Mouse (Mus musculus) stomach, embryonic 16.5 days (tissue): Measurements from ENCODE around the gene Tnip1. TPM values are rescaled to one million over a fixed set of nuclear protein-coding genes. Genes with fewer than 3 reads are reported as not detected.
A peak's percentile ranks its signal among the peaks of the same experiment; 100 is the strongest.

Experiments used
- ATAC-seq: fragments of 200-750 bp; cut with Nextera tagmentation; 2 replicates; pipeline ENCODE4 v1.8.0; 2017; ENCODE audit warnings: moderate number of reproducible peaks, moderate TSS enrichment; ENCODE audit not compliant: insufficient read depth, low FRiP score
- H3K27ac ChIP-seq: fragments of 300-500 bp; sonication (generic); 2 replicates; pipeline ENCODE4 v1.5.1; 2014; ENCODE audit warnings: low read length
- H3K27me3 ChIP-seq: fragments of 300-500 bp; sonication (generic); 2 replicates; pipeline ENCODE4 v1.6.1; 2014; ENCODE audit warnings: low read length, control low read depth, mixed read lengths; ENCODE audit not compliant: control insufficient read depth, insufficient read depth
- H3K36me3 ChIP-seq: fragments of 300-500 bp; sonication (generic); 2 replicates; pipeline ENCODE4 v1.6.1; 2014; ENCODE audit warnings: low read length; ENCODE audit not compliant: control insufficient read depth, insufficient read depth
- H3K4me1 ChIP-seq: fragments of 300-500 bp; sonication (generic); 2 replicates; pipeline ENCODE4 v1.6.1; 2014; ENCODE audit warnings: low read length, control low read depth, mixed read lengths; ENCODE audit not compliant: control insufficient read depth, insufficient read depth
- H3K4me2 ChIP-seq: fragments of 300-500 bp; sonication (generic); 2 replicates; pipeline ENCODE4 v1.6.1; 2014; ENCODE audit warnings: low read depth, low read length, mixed read lengths
- H3K4me3 ChIP-seq: fragments of 300-500 bp; sonication (generic); replicated peaks from 2 replicates; pipeline ENCODE4 v1.5.1; 2014; ENCODE audit warnings: mild to moderate bottlenecking, low read length
- H3K9ac ChIP-seq: fragments of 300-500 bp; sonication (generic); 2 replicates; pipeline ENCODE4 v1.6.1; 2014; ENCODE audit warnings: low read length
- H3K9me3 ChIP-seq: fragments of 300-500 bp; sonication (generic); replicated peaks from 2 replicates; pipeline ENCODE4 v1.6.1; 2016; ENCODE audit warnings: low read length, control low read depth; ENCODE audit not compliant: control insufficient read depth
- WGBS: fragments of 180-500 bp; shearing (Covaris S2); extraction: QIAGEN DNeasy Blood & Tissue Kit; methylation state at CpG from one replicate; pipeline ENCODE4 v1.1.7; 2014; 5-methylcytosine and 5-hydroxymethylcytosine counted together
- polyA plus RNA-seq: library from polyadenylated mRNA; unstranded; fragments of >200 nt; fragmentation: Nextera tagmentation; extraction: Ambion mirVana; gene quantifications from 2 replicates; pipeline ENCODE4 v1.2.1, GENCODE M21; 2015

Tnip1 gene
- polyA plus RNA-seq, 1 experiment from 2014 or later, result 23.1 TPM

DNA sequence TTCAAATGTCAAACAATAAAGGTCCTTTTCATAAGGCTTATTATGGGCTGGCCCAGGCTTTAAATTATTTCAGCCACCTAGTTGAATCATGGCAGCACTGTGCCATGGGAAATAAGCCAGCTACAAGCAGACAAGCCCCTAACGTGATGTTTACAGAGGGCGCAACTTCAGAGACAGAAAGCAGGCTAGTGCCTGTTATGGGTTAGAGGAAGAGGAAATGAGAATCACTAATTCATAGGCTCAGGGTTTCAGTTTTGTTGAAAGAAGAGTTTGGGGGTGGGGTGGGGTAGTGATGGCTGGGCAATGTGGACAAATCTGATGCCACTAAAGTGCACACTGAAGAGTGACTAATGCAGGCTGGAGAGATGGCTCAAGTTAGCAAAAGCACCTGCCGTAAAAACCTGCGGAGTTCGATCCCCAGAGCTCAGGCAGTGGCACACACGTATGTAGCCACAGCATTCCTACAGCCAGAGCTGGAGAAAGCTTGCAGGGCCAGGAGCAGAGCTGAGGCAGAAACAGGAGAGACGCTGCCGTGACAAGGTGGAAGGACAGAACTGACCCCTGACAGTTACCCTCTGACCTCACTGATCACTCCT lies 26.1 kb upstream of the Tnip1 start:
- 62% methylated on average over 8 of the region's 8 CpGs for WGBS
- no peaks in the 10 kb centered on the region for H3K9me3 ChIP-seq
- no peak for ATAC-seq
- no peak overlapping the region for H3K9ac ChIP-seq
- H3K4me2 ChIP-seq, result no peak overlapping the region
- H3K4me1 ChIP-seq, result no peaks in the 10 kb centered on the region
- H3K36me3 ChIP-seq, result peaks cover 11% of the 10 kb centered on the region; the same call in 1 of the 2 replicates
- no peak overlapping the region for H3K27ac ChIP-seq
- no peaks in the 10 kb centered on the region for H3K27me3 ChIP-seq
- H3K4me3 ChIP-seq, result no peak overlapping the region

DNA sequence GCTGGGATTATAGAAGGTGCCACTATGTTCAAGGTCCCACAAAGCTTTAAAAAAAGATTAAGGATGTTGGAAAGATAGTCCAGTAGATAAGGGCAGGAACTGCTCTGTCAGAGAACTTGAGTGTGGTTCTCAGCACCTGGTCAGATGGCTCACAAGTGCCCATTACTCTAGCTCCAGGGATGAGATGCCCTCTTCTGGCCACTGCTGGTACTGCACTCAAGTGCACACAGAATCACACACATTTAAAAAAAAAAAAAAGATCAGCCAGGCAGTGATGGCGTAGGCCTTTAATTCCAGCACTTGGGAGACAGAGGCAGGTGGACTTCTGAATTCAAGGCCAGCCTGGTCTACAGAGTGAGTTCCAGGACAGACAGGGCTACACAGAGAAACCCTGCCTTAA lies 25.3 kb upstream of the Tnip1 start:
- Histone ChIP-seq H3K36me3 (peaks cover 16% of the 10 kb centered on the region; the same call in 1 of the 2 replicates), H3K27me3 (no peaks in the 10 kb centered on the region), H3K4me3 (no peak overlapping the region), H3K4me2 (no peak overlapping the region), H3K9ac (no peak overlapping the region), H3K27ac (no peak overlapping the region), H3K9me3 (no peaks in the 10 kb centered on the region), H3K4me1 (no peaks in the 10 kb centered on the region)
- no peak for ATAC-seq
- 85% methylated on average over 1 of the region's 1 CpGs for WGBS

DNA sequence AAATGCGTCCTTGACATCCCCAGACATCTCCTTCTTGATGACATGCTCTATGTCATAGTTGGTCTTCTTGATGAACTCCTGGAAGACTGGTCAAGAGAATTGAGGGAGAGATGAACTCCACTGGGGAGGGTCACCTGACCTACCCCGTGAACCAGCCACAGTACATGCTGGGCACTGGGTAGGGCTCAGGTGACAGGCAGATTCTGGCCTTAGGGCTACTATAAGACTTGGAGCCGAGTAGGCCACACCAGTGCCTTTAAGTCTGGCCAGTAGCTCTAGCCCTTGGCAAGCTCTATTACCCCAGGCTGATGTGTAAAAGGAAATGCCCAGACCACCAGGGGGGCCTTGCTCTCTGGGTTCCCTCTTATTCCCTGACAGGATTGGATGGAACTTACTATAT lies 22.4 kb upstream of the Tnip1 start:
- Histone ChIP-seq H3K9me3 (no peaks in the 10 kb centered on the region), H3K36me3 (peaks cover 27% of the 10 kb centered on the region), H3K4me1 (no peaks in the 10 kb centered on the region), H3K9ac (no peak overlapping the region), H3K4me2 (no peak overlapping the region), H3K4me3 (no peak overlapping the region), H3K27me3 (no peaks in the 10 kb centered on the region), H3K27ac (no peak overlapping the region)
- ATAC-seq, result no peak
- 78% methylated on average over 3 of the region's 3 CpGs for WGBS

DNA sequence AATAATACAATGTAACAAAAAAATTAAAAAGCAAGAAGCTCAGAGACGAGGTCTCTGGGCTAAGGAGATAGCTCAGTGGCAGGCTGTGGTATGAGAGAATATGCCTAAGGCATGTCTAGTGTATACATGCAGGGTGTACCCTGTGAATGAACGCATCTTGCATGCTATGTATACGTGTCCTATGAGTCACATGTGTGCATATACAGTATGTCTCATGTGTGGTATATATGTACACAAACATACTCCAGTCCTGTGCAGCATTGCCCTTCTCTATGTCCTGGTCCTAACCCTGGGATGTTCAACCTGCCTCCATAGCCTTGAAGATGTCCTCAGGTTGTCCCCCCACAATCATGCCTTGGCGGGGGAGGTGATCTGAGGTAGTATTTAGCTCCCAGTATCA lies 21.9 kb upstream of the Tnip1 start:
- Histone ChIP-seq H3K36me3 (peaks cover 27% of the 10 kb centered on the region), H3K27me3 (no peaks in the 10 kb centered on the region), H3K9ac (no peak overlapping the region), H3K4me2 (no peak overlapping the region), H3K4me1 (no peaks in the 10 kb centered on the region), H3K27ac (no peak overlapping the region), H3K4me3 (no peak overlapping the region), H3K9me3 (no peaks in the 10 kb centered on the region)
- 56% methylated on average over 4 of the region's 4 CpGs for WGBS
- ATAC-seq, result peak; percentile 22; the same call in 1 of the 2 replicates

DNA sequence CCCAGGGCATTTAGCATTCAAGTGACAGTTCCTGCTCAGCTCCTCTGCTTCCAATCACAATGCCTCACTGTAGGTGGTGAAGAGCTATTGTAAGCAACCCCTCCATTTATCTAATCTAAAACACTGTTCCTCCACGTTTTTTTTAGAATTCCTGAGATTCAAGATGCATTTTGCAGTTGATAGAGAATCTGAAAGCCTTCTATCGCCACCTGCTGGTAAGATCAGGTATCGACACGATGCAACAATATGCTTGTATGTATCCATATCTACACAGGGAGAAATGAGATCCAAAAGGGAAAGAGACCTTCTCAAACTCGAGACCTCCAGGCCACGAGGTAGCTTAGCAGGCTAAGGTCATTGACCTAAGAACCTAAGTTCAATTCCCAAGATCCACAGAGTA lies 21.4 kb upstream of the Tnip1 start:
- H3K27ac ChIP-seq, result no peak overlapping the region
- no peak overlapping the region for H3K4me2 ChIP-seq
- no peaks in the 10 kb centered on the region for H3K4me1 ChIP-seq
- no peak for ATAC-seq
- H3K9me3 ChIP-seq, result no peaks in the 10 kb centered on the region
- H3K9ac ChIP-seq, result no peak overlapping the region
- H3K4me3 ChIP-seq, result no peak overlapping the region
- WGBS, result 2% methylated on average over 6 of the region's 6 CpGs
- H3K27me3 ChIP-seq, result no peaks in the 10 kb centered on the region
- H3K36me3 ChIP-seq, result peaks cover 32% of the 10 kb centered on the region

DNA sequence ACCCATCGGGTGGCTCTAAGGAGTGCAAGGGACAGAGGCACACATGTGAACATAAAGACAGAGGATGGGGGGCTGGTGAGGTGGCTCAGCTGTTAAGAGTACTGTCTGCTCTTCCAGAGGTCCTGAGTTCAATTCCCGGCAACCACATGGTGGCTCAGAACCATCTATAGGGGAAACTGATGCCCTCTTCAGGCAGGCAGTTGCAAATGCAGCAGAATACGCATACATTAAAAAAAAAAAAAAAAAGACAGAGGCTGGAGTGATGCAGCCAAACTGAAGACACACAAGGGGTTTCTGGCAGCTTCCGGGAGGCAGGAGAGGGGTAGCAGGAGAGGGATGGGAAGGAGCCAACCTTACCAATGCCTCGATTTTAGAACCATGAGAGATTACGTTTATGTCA lies 19.8 kb upstream of the Tnip1 start:
- Histone ChIP-seq H3K4me2 (no peak overlapping the region), H3K9ac (no peak overlapping the region), H3K4me1 (no peaks in the 10 kb centered on the region), H3K27me3 (no peaks in the 10 kb centered on the region), H3K9me3 (no peaks in the 10 kb centered on the region), H3K36me3 (peaks cover 28% of the 10 kb centered on the region), H3K4me3 (no peak overlapping the region), H3K27ac (no peak overlapping the region)
- 89% methylated on average over 6 of the region's 6 CpGs for WGBS
- no peak for ATAC-seq

DNA sequence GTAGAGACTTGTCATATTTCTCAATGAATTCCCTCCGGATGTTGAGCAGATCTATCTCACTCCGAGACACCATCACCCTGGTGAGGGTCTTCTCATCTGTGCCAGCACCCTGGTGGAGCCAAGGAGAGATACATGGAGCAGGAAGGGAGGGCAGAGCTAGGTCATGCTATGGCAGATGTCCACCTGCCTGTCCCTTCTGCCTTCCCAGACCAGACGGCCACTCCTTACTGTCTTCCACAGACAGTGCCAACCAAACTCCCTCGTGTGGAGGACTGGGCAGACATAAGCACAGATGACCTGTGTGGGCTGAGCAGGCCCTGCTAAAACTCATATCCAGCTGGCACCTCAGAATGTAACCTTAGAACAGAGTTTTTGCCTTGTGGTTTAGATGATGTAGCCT lies 18.9 kb upstream of the Tnip1 start:
- Histone ChIP-seq H3K27me3 (no peaks in the 10 kb centered on the region), H3K4me1 (no peaks in the 10 kb centered on the region), H3K4me2 (no peak overlapping the region), H3K9ac (no peak overlapping the region), H3K4me3 (no peak overlapping the region), H3K27ac (no peak overlapping the region), H3K36me3 (peaks cover 28% of the 10 kb centered on the region), H3K9me3 (no peaks in the 10 kb centered on the region)
- ATAC-seq, result no peak
- WGBS, result 96% methylated on average over 4 of the region's 4 CpGs

DNA sequence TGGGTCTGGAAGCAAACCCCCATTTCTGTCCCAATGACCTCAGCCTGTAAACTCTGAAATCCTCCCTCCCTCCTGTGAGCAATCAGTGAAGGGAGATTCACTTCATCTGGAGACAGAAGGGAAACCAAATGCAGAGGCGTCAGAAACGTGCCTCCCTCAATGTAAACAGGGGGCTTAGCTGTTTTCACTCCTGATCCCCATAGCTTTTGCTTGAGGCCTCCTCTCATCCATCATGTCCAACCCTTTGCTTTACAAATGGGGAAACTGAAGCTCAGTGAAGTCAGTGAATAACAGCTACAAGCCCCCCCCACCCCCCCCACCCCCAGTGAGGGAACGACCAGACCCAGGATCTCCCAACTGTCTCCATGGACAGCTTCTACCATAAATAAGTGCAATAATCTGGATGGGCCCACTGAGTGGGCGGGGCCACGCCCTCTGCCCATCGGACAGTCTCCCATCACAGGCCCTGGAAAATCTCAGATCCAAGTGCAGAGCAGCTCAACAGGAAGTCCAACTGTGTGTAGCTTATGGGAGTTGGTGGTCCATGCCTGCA lies 14.7 kb upstream of the Tnip1 start:
- H3K36me3 ChIP-seq, result peaks cover 17% of the 10 kb centered on the region
- H3K9ac ChIP-seq, result no peak overlapping the region
- WGBS, result 33% methylated on average over 6 of the region's 6 CpGs
- peaks cover 10% of the 10 kb centered on the region for H3K4me1 ChIP-seq
- ATAC-seq, result peak; percentile 81
- no peak overlapping the region for H3K4me3 ChIP-seq
- no peaks in the 10 kb centered on the region for H3K9me3 ChIP-seq
- no peaks in the 10 kb centered on the region for H3K27me3 ChIP-seq
- H3K27ac ChIP-seq, result peak overlapping the region; percentile 78
- no peak overlapping the region for H3K4me2 ChIP-seq

DNA sequence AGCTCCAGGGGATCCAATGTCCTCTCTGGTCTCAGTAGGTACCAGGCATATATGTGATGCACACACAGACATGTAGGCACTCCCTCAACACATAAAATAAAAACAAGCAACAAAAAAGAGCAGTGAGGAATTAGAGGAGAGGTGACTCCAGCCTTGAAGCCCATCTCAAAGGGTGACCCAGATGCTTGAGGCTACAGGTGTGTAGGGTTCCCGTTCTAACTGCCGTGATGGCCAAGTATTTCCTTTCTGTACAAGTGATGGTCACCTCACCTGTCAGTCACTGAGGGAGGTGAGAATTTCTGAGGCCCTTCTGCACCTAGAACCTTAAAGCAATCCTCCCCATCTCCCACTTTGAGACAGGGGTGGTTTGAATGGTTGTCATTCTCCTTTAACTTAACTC lies 13.6 kb upstream of the Tnip1 start:
- Histone ChIP-seq H3K9me3 (no peaks in the 10 kb centered on the region), H3K27ac (no peak overlapping the region), H3K27me3 (no peaks in the 10 kb centered on the region), H3K36me3 (peaks cover 7% of the 10 kb centered on the region), H3K4me1 (peaks cover 10% of the 10 kb centered on the region), H3K9ac (no peak overlapping the region), H3K4me2 (no peak overlapping the region), H3K4me3 (no peak overlapping the region)
- WGBS, result 96% methylated on average over 2 of the region's 2 CpGs
- ATAC-seq, result no peak
